Mouse (Mus musculus): ENCODE measurements around the gene Furin. TPM values are rescaled to one million over a fixed set of nuclear protein-coding genes. Genes with fewer than 3 reads are reported as not detected.

The Furin gene
- polyA plus RNA-seq, 1 experiment from 2014 or later: 3.9 TPM

DNA sequence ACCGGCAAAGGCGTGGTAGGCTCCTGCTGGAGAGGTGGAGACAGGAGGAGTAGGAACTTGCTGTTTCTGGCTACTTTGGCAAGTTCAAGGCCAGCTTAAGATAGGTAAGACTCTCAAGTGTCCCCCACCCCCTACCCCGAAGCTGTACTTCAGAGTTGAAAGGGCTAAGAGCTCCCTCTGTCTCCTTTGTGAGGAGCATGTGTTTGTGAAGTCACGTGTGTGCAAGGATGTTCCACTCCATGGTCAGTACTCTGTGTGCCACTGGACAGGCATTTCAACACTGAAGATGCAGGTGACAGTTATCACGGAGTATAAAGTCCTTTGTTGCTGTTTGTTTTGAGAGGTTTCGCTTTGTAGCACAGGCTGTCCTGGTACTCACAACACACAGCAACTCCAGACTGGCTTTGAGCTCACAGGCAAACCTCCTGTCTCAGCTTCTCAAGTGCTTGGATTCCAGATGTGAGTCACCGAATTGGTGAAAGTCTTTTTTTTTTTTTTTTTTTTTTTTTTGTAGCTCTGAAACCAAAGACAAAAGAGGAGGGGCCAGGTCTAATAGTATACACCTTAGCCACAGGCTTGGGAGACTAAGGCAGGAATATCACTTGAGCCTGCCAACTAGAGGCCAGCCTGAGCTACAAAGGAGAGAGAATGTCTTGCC, 41.1 kb upstream of the Furin start:
- Histone ChIP-seq H3K27ac (ENCODE audit: low read length) (no peak overlapping the region), H3K4me2 (ENCODE audit: low read length) (no peak overlapping the region), H3K4me3 (ENCODE audit: low read depth, low read length) (no peak overlapping the region), H3K36me3 (ENCODE audit: control insufficient read depth, insufficient read depth, low read length) (no peaks in the 10 kb centered on the region), H3K9me3 (replicated peaks; ENCODE audit: control insufficient read depth, low read length, poor library complexity, severe bottlenecking) (no peaks in the 10 kb centered on the region), H3K27me3 (ENCODE audit: control insufficient read depth, insufficient read depth, low read depth, low read length) (no peaks in the 10 kb centered on the region), H3K9ac (ENCODE audit: low read depth, low read length) (no peak overlapping the region), H3K4me1 (ENCODE audit: control insufficient read depth, insufficient read depth, low read length) (no peaks in the 10 kb centered on the region)
- no peak for ATAC-seq
- 84% methylated on average over 7 of the region's 7 CpGs for WGBS

GRCm38 (mm10) chr7:80445492-80445891, 40.3 kb upstream of the Furin start:
- Histone ChIP-seq H3K9ac (ENCODE audit: low read depth, low read length) (no peak overlapping the region), H3K4me3 (ENCODE audit: low read depth, low read length) (no peak overlapping the region), H3K4me1 (ENCODE audit: control insufficient read depth, insufficient read depth, low read length) (no peaks in the 10 kb centered on the region), H3K27ac (ENCODE audit: low read length) (no peak overlapping the region), H3K27me3 (ENCODE audit: control insufficient read depth, insufficient read depth, low read depth, low read length) (no peaks in the 10 kb centered on the region), H3K36me3 (ENCODE audit: control insufficient read depth, insufficient read depth, low read length) (no peaks in the 10 kb centered on the region), H3K9me3 (replicated peaks; ENCODE audit: control insufficient read depth, low read length, poor library complexity, severe bottlenecking) (no peaks in the 10 kb centered on the region), H3K4me2 (ENCODE audit: low read length) (no peak overlapping the region)
- no peak for ATAC-seq
- WGBS: 62% methylated on average over 6 of the region's 6 CpGs

DNA sequence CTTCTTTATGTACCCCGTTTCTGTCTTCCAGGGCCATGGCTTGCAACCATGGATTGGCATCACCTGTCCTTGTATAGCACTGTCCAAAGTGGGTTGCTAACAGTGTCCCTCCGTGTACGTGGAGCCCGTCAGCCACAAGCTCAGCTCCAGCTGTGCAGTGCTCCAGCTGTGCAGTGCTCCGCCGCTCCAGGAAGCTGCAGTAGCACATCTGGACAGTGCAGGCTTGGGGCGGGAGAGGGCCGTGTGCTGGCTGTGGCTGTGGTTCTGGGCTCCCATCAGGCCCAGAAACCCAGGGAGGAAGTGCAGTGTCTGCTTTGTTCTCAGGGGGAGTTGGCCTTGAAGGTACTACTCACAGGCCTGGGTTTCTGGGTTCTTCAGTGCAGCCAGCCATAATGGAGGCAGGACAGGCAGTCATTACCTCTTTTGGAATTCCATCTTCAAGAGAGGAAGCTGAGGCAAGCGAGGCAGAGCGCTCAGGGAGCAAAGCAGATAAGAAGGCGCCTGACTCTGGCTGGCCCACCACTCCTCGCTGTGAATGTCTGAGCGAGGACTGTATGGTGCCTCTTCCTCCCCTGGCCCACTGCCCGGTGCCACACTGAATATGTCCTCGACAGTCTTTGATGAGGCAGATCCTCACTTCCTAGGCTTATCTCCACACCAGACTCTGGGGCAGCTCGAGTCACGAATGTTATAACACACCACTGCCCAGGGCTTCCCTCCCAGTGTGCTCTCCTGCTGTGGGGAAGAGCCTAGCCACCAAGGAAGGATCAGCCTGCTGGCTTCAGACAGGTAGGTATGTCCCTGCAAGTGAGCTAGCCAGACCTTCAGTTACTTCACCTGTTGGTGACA, 39.4 kb upstream of the Furin start:
- ATAC-seq: no peak
- H3K4me3 ChIP-seq (ENCODE audit: low read depth, low read length): no peak overlapping the region
- H3K4me2 ChIP-seq (ENCODE audit: low read length): no peak overlapping the region
- 72% methylated on average over 17 of the region's 17 CpGs for WGBS
- H3K27ac ChIP-seq (ENCODE audit: low read length): no peak overlapping the region
- no peak overlapping the region for H3K9ac ChIP-seq (ENCODE audit: low read depth, low read length)
- no peaks in the 10 kb centered on the region for H3K27me3 ChIP-seq (ENCODE audit: control insufficient read depth, insufficient read depth, low read depth, low read length)
- H3K36me3 ChIP-seq (ENCODE audit: control insufficient read depth, insufficient read depth, low read length): no peaks in the 10 kb centered on the region
- no peaks in the 10 kb centered on the region for H3K4me1 ChIP-seq (ENCODE audit: control insufficient read depth, insufficient read depth, low read length)
- H3K9me3 ChIP-seq (replicated peaks; ENCODE audit: control insufficient read depth, low read length, poor library complexity, severe bottlenecking): no peaks in the 10 kb centered on the region

- Histone ChIP-seq H3K4me1 (ENCODE audit: control insufficient read depth, insufficient read depth, low read length) (no peaks in the 10 kb centered on the region), H3K36me3 (ENCODE audit: control insufficient read depth, insufficient read depth, low read length) (no peaks in the 10 kb centered on the region), H3K4me3 (ENCODE audit: low read depth, low read length) (no peak overlapping the region), H3K4me2 (ENCODE audit: low read length) (no peak overlapping the region), H3K27me3 (ENCODE audit: control insufficient read depth, insufficient read depth, low read depth, low read length) (no peaks in the 10 kb centered on the region), H3K9ac (ENCODE audit: low read depth, low read length) (no peak overlapping the region), H3K9me3 (replicated peaks; ENCODE audit: control insufficient read depth, low read length, poor library complexity, severe bottlenecking) (no peaks in the 10 kb centered on the region), H3K27ac (ENCODE audit: low read length) (no peak overlapping the region)
- ATAC-seq: no peak
- 91% methylated on average over 3 of the region's 3 CpGs for WGBS
Observed at GRCm38 (mm10) chr7:80443124-80443523, 37.9 kb upstream of the Furin start.

GRCm38 (mm10) chr7:80441986-80442904, 37.0 kb upstream of the Furin start:
- Histone ChIP-seq H3K4me1 (ENCODE audit: control insufficient read depth, insufficient read depth, low read length) (no peaks in the 10 kb centered on the region), H3K9me3 (replicated peaks; ENCODE audit: control insufficient read depth, low read length, poor library complexity, severe bottlenecking) (no peaks in the 10 kb centered on the region), H3K4me2 (ENCODE audit: low read length) (no peak overlapping the region), H3K36me3 (ENCODE audit: control insufficient read depth, insufficient read depth, low read length) (no peaks in the 10 kb centered on the region), H3K4me3 (ENCODE audit: low read depth, low read length) (no peak overlapping the region), H3K27me3 (ENCODE audit: control insufficient read depth, insufficient read depth, low read depth, low read length) (no peaks in the 10 kb centered on the region), H3K27ac (ENCODE audit: low read length) (no peak overlapping the region), H3K9ac (ENCODE audit: low read depth, low read length) (no peak overlapping the region)
- ATAC-seq: no peak
- WGBS: 58% methylated on average over 11 of the region's 11 CpGs

GRCm38 (mm10) chr7:80440685-80441084, 35.4 kb upstream of the Furin start:
- Histone ChIP-seq H3K4me1 (ENCODE audit: control insufficient read depth, insufficient read depth, low read length) (no peaks in the 10 kb centered on the region), H3K9ac (ENCODE audit: low read depth, low read length) (no peak overlapping the region), H3K27me3 (ENCODE audit: control insufficient read depth, insufficient read depth, low read depth, low read length) (no peaks in the 10 kb centered on the region), H3K36me3 (ENCODE audit: control insufficient read depth, insufficient read depth, low read length) (no peaks in the 10 kb centered on the region), H3K4me2 (ENCODE audit: low read length) (no peak overlapping the region), H3K27ac (ENCODE audit: low read length) (no peak overlapping the region), H3K9me3 (replicated peaks; ENCODE audit: control insufficient read depth, low read length, poor library complexity, severe bottlenecking) (no peaks in the 10 kb centered on the region), H3K4me3 (ENCODE audit: low read depth, low read length) (no peak overlapping the region)
- no peak for ATAC-seq
- 72% methylated on average over 4 of the region's 4 CpGs for WGBS

DNA sequence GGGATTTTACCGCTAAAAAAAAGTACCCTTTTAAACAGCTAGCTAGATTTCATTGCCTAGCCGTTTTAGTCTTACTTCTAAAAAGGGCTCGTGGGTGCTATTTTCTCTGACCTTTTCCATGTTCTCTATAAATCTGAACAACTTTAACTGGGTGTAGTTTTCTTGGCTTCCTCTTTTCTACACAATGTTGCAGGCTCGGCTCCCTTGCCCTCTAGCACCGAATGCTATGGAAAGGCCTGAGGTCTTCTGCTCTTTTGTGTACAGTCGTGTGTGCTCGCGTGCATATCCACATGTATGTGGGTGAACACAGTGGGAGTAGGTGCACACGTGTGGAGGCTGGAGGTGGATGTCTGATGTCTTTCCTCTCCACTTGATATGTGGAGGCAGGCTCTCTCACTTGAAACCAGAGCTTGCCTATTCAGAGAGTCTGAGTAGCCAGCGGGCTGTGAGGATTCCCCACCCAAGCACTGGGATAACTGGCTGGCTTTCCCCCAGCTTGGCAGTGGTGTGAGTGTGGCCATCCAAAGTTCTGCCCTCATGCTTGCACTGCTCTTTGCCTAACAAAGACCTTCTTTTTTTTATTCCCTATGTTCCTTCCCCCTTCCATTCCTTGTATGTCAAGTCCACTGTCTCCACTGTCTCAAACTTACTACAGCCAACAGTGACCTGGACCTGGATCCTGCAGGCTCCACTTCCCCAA, 34.7 kb upstream of the Furin start:
- 86% methylated on average over 10 of the region's 10 CpGs for WGBS
- Histone ChIP-seq H3K27me3 (ENCODE audit: control insufficient read depth, insufficient read depth, low read depth, low read length) (no peaks in the 10 kb centered on the region), H3K9ac (ENCODE audit: low read depth, low read length) (no peak overlapping the region), H3K4me3 (ENCODE audit: low read depth, low read length) (no peak overlapping the region), H3K36me3 (ENCODE audit: control insufficient read depth, insufficient read depth, low read length) (no peaks in the 10 kb centered on the region), H3K4me2 (ENCODE audit: low read length) (no peak overlapping the region), H3K27ac (ENCODE audit: low read length) (no peak overlapping the region), H3K4me1 (ENCODE audit: control insufficient read depth, insufficient read depth, low read length) (no peaks in the 10 kb centered on the region), H3K9me3 (replicated peaks; ENCODE audit: control insufficient read depth, low read length, poor library complexity, severe bottlenecking) (no peaks in the 10 kb centered on the region)
- ATAC-seq: no peak

DNA sequence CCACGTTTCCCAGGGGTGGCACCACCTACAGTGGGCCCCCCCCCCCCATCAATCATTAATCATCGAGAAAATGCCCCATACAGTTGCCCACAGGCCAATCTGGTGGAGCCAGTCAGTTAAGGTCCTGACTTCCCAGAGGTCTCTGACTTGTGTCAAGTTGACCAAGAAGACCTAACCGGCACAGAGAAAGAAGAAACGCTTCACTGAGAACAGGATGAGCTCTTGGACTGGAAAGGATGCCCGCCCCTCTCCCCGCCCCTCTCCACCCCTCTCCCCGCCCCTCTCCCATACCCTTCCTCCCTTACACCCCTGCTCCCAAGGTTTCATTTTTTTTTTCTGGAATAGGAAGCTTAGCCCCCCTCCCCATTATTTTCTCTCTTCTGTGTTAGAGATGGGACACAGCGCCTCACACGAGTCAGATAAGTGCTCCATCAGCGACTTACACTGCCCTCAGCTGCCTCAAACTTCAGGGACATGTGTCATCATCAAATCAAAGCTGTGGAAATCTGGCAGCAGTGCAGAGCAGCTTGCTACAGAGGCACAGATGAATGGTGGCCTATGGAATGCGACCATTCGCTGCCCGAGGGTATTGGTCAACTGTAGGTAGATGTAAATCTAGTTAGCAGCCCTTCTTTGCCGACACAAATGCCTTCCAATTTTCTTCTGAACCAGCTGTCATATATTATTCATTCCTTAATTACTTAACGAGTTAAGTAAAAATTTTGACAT, 34.0 kb upstream of the Furin start:
- Histone ChIP-seq H3K4me1 (ENCODE audit: control insufficient read depth, insufficient read depth, low read length) (no peaks in the 10 kb centered on the region), H3K27ac (ENCODE audit: low read length) (no peak overlapping the region), H3K27me3 (ENCODE audit: control insufficient read depth, insufficient read depth, low read depth, low read length) (no peaks in the 10 kb centered on the region), H3K4me2 (ENCODE audit: low read length) (no peak overlapping the region), H3K9me3 (replicated peaks; ENCODE audit: control insufficient read depth, low read length, poor library complexity, severe bottlenecking) (no peaks in the 10 kb centered on the region), H3K36me3 (ENCODE audit: control insufficient read depth, insufficient read depth, low read length) (no peaks in the 10 kb centered on the region), H3K4me3 (ENCODE audit: low read depth, low read length) (no peak overlapping the region), H3K9ac (ENCODE audit: low read depth, low read length) (no peak overlapping the region)
- ATAC-seq: no peak
- WGBS: 41% methylated on average over 10 of the region's 15 CpGs
